Mouse (Mus musculus): ENCODE measurements around the gene Lrrc19.
"Not testable (repeated sequence)": the region's sequence is repeated elsewhere in the genome, so short reads cannot be mapped to it uniquely, and the experiment has no call there.

Gene Lrrc19

DNA sequence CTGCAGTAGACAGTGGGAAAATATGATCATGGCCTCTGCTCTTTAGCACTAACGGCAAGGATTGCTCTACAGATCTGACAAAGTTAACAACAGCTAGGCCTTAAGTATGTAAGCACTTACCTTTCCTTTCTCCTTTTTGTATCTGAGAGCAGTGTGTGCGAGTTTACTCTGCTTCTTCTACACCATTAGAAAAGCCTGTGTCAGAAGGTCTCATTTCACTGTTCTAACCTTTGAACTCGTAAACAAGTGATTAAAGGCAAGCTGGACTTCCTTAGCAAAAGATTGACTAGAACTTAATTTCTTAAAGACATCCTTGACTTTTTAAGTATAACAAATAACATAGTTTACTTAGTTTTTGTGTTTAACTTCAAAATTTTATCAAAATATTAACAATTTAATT lies at the start of gene Lrrc19:
TSS of gene Lrrc19 (minus strand) at position 225 of the 400 bp plus-strand sequence.
- no peak for DNase-seq

DNA sequence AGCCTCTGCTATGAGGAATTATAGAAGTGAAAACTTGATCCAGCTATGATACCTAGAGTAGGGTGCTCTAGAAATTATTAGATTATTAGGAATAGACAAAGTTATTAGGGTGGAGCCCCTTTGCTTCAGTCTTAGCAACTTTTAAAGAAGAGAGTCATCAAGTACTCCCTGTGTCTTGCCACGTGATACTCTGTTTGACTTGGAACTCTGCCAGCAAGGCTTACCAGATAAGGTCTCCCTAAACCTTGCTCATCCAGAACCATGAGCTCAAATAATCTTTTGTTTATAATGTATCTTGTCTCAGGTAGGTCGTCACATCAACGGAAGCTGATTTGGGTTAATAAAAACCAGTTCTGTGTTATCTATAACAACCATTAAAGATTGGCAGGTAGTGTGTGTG lies 46.4 kb upstream of the Lrrc19 start:
- no peak for DNase-seq

DNA sequence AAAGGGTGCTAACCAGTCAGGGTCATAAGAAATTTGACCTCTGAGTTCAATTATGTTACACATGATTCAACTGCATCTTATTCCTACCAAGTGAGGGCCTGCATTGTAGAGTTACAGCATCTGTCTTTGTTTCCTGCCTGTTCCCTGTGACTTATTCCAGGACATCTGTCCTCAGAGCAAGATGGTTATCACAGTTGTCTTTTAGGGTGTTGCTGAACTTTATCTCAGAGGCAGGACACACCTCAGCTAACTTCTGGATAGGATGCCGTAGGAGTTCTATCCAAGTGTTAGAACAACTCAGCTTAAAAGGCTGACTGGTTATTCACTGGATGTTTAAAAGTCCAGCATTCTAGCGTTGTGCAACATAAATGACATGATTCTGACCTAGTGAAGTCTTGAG lies 42.2 kb upstream of the Lrrc19 start:
- no peak for DNase-seq

DNA sequence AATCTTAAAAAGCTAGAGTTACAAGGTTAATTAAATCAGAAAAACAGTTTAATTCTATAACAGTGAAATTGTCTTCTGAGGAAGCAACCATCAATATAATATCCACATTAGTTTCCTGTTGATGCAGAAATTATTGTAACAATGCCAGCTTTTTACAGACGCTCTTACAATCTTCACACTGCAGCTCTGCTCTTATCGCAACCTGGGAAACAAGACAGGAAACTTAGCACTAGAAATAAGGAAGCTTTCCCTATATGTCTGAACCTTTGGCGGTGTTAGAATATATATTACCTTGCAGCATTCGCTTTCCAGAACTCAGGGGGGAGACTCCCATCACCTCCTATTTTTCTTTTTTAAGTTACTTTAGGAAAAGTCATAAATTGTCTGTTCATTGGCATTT lies 41.1 kb upstream of the Lrrc19 start:
- no peak for DNase-seq

DNA sequence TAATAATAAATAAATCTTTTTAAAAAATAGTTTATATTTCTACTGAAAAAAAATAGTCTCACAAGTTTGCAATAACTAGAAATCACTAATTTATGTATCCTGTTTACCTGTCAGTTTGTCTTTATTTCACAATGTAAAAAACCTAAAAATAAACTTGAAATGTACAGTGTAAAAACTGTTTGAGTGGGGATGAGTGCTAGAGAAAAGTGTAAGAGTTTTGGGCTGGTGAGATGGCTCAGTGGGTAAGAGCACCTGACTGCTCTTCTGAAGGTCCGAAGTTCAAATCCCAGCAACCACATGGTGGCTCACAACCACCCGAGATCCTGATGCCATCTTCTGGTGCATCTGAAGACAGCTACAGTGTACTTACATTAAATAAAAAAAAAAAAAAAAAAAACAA lies 39.9 kb upstream of the Lrrc19 start:
- not testable (repeated sequence) for DNase-seq

DNA sequence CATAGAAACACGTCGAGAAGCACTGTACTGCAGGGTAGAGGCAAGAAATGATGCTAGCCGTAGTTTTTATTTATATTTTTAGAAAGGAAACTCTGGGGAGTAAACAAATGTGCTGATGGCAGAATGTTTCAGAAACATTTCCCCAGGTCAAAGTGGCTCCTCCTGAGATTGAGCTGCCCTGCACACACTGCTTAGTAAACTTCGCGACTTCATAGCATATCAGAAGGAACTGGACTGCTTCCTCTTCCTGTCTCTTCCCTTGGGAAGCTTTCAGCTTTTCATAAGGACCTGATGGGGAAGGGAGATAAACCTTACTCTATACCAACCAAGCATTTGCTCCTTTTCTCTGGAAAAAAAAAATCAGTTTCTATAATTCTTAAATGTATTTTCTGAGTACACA lies 33.4 kb upstream of the Lrrc19 start:
- no peak for DNase-seq

DNA sequence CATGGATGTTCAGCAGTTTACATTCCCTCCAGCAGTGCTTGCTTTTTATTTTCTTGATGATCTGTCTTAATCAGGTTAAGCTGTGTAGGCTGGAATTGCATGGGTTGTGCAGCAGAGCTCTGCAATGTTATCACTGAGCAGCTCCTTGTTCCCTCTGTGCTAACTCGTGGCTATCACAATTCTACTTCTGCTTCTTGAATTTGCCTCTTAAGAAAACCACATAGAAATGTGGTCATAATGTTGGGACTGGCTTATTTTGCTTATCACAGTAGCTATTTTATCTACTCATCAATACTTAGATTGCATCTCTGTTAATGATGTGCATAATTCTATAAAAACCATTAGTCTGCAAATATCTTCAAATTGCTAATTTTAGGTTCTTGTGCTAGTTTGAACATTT lies 32.1 kb upstream of the Lrrc19 start:
- no peak for DNase-seq

DNA sequence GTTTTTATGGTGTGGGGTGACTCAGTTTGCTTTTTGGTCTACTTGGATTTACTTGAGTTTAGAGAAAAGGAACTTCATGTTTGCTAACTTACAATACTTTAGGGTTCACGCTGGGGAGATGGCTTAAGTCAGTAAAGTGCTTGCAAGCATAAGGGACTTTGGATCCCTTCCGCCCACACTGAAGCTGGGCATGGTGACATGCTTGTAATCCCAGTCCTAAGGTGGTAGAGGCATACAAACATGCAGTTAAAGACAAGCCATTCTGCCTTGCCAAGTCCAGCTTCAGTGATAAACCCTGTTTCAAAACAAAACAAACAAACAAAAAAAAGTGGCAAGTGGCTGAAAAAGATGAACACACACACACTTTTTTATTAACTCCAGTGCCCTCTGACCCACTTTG lies 31.2 kb upstream of the Lrrc19 start:
- DNase-seq: no peak

DNA sequence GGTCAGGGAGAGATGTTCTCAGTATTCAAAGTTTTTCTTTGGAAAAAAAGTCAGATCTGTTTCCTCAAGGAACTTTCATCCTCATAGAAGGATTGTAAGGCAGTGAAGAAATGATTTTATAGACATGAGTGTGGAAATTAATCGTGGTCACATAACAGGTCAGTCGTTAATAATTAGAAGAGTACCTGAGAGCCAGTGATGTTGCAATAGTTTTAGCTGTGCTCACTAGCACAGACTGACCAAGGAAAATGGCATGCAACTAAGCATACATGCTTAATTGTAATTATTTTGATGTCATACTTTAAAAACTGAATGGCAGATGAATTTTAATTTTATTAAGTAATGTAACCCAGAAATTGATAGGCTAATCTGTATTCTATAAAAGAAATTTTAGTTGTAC lies 30.7 kb upstream of the Lrrc19 start:
- DNase-seq: no peak

DNA sequence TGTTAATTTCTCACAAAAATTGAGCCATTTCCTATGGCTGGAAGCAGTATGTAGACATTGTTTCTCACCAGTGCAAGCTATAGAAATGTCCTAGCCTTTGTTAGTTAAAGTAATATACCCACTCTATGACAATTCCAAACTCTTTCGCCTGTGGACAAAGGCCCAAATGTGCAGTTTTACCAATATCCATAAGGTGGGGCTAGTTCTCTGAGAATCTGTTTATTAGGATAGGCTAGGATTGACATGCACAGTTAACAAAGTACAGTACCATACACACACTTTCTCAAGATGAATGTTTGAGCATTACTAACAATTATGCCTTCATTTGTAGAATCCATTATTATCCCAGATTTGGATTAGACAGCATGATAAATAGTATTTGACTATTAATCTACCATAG lies 19.8 kb upstream of the Lrrc19 start:
- no peak for DNase-seq

DNA sequence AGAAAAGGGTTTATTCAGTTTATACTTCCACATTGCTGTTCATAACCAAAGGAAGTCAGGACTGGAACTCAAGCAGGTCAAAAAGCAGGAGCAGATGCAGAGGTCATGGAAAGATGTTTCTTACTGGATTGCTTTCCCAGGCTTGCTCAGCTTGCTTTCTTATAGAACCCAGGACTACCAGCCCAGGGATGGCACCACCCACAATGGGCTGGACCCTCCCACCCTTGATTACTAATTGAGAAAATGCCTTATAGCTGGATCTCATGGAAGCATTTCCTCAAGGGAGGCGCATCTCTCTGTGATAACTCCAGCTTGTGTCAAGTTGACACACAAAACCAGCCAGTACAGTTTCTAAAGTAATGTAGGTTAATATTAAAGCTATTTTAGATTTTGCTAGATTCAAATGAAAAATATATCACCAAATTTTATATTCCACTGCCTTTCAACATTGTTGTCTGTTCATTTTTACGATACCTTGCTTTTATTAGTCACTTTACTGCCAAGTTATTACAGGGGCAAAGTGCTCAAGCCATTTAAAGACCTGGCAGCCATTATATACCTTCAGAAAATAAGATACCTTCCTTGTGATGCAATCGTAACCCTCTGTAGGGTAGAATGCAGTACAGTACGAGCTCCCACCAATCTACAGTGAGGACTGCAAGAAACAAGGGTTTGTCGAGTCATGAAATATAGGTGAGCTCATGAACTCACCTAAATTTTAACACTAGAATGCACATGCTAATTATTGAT lies 657 bp upstream of the Lrrc19 start:
- not testable (repeated sequence) for DNase-seq

DNA sequence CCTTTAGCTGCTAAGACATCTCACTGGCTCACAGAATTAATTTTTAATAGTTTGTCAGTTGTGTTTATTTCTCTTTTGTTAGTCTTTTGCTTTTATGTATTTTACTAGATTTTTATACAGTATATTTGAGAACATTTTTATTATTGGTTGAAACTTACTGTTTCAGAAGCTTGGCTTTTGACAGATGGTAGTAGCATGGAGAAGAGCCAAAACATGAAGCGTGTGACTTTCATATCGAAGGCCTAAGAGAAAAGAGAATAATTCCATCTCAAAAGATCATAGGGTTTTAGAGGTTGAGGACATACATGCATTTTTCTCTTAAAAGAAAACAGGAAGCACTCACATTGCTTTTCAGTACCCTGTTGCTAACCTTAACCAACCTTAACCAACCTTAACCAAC lies 6.8 kb downstream of the Lrrc19 start:
- no peak for DNase-seq

DNA sequence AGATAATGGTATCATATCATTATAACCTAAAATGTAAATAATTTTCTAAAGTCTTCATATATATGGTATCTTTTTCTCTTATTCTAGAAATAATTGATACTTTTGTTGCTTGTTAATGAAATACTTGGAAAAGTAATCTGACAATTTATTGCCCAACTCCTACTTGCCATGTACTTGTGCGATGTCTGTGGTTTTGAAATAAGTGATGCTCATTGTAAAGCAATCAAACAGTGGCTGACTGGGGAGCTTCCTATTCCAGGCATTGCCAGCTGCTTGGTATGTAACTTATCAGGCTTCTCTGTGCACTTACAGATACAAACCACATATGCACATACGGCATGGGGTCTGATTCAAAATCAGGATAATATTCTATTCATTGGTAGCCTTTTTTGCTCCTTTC lies 29.9 kb downstream of the Lrrc19 start:
- DNase-seq: no peak

DNA sequence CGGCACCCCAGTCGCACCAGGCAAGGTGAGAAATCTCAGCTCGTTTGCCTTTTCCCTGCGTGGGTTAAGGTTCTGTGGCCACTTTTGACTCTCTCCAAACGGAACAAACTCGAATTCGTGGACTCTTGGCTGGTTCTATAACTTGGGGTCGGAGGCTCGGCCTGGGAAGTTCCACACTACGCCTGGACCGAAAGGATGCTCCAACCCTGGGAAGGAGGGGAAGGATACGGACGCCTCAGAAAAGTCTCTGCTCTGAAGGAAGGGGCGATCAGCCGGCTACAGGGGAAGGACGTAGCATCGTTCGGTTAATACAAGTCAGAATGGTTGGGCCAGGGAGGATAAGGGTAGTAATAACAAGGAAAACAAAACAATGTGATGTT lies 35.3 kb downstream of the Lrrc19 start:
- DNase-seq: no peak

DNA sequence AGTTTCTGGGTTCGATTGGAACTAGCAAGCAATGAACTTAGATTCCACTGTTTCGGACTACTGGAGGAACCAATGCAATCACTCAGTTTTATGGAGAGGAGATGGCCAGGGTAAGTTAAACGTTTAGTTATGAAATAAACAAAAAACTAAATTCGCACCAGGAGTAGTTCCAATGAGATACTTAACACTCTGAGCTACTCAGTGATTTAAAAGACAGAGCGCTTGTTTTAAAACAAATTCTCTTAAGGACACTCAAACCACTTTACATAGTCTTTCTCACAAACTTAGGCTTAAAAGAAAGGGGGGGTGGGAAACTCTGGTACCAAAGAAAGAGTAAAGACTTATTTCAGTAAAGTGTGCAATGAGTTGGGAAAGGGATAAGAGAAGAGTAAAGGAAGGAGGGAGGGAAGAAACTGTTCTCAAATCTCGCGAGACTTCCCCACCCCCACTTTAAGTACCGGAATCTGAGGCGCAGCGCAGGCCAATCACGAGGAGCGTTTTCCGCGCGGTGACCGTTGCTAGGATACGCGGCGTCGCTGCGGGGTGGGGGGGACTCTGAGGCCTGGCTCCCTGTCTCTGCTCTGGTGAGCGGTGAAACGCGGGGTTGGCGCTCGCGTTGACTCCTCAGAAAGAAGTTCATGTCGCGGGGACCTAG lies 35.8 kb downstream of the Lrrc19 start, which contains the start of gene Ift74:
TSS of gene Ift74 (plus strand) at position 520 of the 655 bp plus-strand sequence.
- DNase-seq: peak; percentile 90

DNA sequence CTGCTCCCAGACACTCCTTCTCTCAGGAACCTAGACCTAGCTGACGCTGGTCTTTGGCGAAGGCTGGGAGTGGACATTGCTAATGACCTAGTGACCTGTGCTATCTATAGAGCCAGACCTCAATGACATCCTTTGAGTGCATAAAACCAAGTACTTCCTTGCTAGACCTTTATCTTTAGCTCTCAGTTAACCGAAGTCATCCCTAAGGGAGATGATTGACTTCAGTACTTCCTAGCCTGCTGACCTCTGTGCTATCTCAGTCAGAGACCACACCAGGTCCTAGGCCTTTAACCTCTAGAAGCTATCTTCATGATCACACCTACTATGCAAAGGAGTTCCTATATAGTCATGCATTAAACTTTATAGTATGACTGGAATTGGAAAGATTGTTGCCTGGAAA lies 39.6 kb downstream of the Lrrc19 start:
- DNase-seq: no peak

DNA sequence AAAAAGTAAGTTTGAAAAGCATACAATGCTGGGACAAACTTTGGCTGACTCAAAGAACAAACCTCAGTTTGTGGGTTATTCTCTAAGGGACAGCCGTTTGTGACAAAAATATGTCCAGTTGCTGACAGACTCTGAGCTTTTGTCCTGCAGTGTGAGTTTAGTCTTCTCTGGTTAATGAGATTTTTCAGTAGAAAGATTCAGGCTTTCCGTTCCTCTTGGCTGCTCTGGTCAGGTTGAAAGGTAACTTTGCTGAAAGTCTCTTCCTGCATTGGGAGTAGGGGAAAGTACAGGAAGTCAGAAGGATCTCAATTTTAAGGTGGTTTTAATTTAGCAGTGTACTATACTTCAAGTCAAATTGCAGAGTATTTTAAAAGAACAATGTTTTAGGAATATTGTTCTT lies 44.4 kb downstream of the Lrrc19 start:
- no peak for DNase-seq

DNA sequence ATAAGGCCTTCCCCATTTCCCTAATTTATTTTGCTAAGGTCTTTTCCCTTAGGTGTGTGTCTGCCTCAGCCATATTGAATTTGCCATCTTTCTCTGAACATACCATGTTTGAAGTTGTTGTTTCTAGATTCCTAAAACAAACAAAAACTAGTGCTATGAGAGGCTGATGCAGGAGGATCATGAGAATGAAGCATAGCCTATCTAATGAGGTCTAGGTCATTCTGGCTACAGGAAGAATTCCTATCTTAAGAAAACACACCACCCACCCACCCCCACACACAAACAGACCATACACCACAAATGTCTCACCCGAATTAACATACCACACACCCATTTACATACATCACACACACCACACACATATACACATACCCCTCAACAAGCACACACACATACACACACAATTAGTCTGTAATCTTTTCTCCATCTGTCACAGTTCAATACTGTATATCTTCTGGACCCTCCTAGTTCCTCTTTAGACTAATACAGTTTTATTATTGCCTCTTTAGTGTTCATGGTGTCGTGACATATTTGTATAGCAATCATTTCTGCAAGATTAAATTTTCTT lies 45.4 kb downstream of the Lrrc19 start:
- no peak for DNase-seq

DNA sequence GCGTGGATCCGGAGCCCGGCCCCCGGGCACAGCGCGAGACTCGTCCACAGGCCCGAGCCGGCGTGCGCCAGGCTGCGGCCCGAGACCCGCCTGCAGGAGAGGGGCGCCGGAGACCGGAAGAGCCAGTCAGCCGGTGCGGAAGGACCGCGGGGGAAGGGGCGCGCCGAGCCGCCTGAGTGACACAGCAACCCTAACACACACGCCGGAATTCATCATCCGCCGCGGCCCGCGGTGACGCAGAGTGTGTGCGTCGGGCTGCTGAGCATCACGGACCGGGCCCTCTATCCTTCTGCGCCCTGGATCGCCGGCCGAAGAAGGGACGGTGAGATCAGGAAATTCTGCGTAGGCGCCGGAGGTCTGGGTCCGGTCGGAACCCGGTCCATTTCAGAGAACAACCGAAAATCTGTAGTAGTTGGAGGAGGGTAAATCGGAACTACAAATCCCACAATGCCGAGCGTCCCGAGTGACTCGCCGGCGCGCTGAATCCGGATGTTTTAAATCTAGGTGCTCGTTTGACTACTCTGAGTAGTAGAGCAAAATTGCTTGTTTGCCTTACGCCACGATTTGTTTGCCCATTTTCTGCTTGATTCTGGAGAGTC lies 46.8 kb downstream of the Lrrc19 start, which contains the start of gene Plaa:
TSS of gene Plaa (minus strand) at position 214 of the 599 bp plus-strand sequence.
- peak; percentile 91 for DNase-seq

DNA sequence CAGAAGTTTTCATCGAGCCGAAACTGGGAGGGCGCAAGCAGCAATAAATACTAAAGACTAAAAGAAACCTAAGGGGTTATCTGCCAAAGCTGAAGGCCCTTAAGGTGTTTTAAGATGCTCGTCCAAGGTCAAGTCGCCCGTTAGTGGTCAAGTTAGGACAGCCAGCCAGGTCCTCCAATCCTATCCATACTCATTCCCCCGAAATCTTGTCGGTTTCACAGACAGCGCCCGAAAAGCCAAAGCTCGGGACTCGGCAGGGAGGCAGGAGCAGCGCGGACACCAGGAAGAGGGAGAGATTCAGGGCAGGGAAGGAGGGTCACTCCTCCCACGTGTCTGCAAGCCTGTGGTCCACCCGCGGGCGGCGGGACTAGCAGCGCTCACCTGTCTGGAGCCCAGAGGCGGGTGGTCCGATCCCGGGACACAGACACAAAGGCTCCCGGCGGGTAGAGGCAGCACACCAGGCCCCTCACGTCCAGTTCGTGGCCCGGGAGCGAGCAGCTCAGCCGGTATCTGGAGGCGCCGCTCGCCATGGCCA lies 47.4 kb downstream of the Lrrc19 start:
- no peak for DNase-seq

DNA sequence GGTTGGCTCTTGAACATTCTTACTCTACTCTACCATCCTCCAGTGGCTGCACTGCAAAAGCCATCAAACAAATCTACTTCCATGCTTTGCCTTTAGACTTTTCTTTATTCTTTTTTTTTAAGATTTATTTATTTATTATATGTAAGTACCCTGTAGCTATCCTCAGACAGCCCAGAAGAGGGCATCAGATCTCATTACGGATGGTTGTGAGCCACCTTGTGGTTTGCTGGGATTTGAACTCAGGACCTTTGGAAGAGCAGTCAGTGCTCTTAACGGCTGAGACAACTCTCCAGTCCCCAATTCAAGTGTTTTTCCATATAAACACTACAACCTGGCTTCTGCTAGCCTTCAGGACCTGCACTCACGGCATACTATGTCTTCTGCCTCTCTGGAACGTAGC lies 48.5 kb downstream of the Lrrc19 start:
- DNase-seq: peak; percentile 4

DNA sequence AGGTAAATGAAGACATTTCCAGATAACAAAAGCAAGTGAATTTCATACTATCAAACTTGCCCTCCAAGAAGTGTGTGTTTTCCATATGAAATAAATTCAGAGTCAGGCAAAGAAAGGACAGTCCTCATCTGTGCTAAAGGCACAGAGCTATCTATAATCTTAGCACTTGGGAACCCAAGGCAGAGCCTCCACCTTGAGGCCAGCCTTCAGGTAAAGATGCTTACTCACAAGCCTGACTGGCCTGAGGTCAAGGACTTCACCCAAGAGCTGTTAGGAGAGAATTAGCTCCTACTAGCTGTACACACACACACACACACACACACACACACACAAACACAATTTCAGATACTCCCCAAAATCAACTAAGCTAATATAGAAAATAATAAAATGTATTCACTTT lies 57.2 kb downstream of the Lrrc19 start:
- DNase-seq: no peak

DNA sequence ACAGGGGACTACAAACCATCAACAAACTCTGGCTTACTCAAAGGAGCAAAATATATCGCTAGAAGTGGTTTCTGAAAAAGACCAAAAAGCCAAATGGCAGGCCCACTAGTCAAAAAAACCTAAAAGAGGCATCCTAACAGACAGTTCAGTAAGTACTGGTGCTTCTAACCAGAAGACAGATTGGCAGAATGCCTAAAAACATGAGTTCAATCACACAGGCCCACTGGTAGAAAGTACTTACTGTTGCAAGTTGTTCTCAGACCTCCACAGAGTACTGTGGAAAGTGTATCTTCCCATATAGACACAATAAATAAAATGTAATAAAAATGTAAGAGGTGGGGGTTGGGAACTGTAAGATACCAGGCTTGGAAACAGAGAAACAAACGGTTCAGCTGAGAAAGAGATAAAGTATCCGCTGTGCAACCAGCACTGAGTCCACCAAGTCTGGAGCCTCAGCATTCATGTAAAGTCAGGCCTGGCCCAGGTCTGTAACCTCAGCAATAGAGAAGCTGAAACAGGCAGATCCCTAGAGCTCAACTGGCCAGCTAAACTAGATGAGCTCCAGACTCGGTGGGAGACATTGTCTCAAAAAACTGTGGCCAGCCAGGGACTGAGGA lies 58.1 kb downstream of the Lrrc19 start:
- no peak for DNase-seq

All from thymus, postnatal 25 days (tissue).